Mouse (Mus musculus) embryonic fibroblast, embryonic 13.5 days (primary cell): Measurements from ENCODE around the gene Slc8a3. TPM values are rescaled to one million over a fixed set of nuclear protein-coding genes. Genes with fewer than 3 reads are reported as not detected.

Source experiments
- H3K27ac ChIP-seq: 2 replicates; pipeline ENCODE4 v1.5.1; 2012; ENCODE audit warnings: low read length, control low read depth, inconsistent platforms; ENCODE audit not compliant: insufficient read depth
- H3K4me1 ChIP-seq: 2 replicates; pipeline ENCODE4 v1.6.1; 2011; ENCODE audit warnings: low read length; ENCODE audit not compliant: control insufficient read depth, insufficient read depth
- H3K4me3 ChIP-seq: 2 replicates; pipeline ENCODE4 v1.5.1; 2011; ENCODE audit warnings: mild to moderate bottlenecking, control low read depth, low read length; ENCODE audit not compliant: insufficient read depth
- CTCF ChIP-seq: IDR thresholded peaks from 2 replicates; pipeline ENCODE4 v1.5.1; 2011; ENCODE audit warnings: mild to moderate bottlenecking, control low read depth, low read length, moderate library complexity, borderline replicate concordance; ENCODE audit not compliant: insufficient read depth
- POLR2A ChIP-seq: IDR thresholded peaks from 2 replicates; pipeline ENCODE4 v1.6.1; 2011; ENCODE audit warnings: low read depth, mild to moderate bottlenecking, control low read depth, low read length, moderate library complexity
- polyA plus RNA-seq: library from polyadenylated mRNA; stranded (reverse); fragments of >200 nt; gene quantifications from 2 replicates; pipeline ENCODE4 v1.2.4, GENCODE M21; 2011; ENCODE audit warnings: low read depth; ENCODE audit not compliant: missing spikeins, insufficient read length

Slc8a3 gene
- polyA plus RNA-seq, 1 experiment = 0.23 TPM

DNA sequence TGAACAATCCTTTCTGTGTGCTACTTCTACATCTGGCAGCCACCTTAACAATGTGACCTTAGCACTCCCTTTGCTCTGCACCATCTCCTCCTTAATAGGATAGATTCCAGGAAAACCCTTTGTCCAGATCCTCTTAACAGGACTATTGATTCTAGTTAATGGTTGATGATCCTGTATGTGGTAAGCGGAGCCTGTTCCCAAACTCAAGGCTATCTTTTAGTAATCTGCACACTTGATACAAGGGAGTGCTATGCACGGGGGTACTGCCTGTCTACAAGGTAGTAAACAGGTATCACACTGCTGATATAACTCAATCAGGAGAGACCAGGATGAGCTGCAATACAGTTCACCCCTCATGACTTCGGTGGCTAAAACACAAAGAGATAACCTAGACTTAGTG lies 144.6 kb downstream of the Slc8a3 start:
- TF ChIP-seq CTCF (no peak), POLR2A (no peak)
- H3K4me1 ChIP-seq = no peaks in the 10 kb centered on the region
- no peak overlapping the region for H3K27ac ChIP-seq
- no peak overlapping the region for H3K4me3 ChIP-seq

DNA sequence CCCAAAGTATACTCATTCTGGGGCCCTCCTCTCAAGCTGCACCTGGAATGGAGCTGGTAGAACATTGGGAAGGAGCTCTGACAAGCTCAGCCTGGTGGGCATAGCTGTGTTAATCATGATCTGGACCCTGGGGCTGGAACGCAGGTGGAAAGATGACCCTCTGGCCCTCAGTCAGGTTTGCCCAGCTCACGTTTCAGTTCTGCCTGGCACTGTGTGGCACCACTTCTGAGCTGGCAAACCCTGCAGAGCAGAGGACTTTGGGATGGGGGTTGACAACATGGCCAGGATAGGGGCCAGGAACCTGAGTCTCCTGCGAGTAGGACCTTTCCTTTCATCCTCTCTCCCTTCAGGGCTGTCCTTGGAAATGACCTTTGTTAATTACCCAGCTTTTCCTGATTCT lies 146.3 kb downstream of the Slc8a3 start:
- H3K4me3 ChIP-seq = no peak overlapping the region
- TF ChIP-seq POLR2A (no peak), CTCF (no peak)
- no peaks in the 10 kb centered on the region for H3K4me1 ChIP-seq
- no peak overlapping the region for H3K27ac ChIP-seq

DNA sequence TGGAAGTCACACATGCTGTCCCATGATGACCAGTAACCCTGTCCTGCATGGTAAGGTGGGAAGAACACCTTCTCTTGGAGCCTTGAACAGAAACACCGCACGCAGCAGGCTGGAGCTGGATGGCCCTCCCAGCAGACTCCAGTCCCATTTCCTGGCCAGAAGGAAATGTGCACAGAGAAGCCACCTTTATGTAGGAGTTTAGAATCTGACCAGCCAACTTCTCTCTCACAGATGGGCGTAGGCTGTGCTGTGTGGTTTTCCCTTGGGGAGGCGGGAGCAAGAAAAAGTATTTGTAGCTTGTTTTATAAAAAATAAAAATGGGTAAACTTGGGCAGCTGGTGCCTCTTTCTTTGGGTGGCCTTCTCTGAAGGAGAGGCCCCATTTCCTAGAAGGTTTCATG lies 146.9 kb downstream of the Slc8a3 start:
- Histone ChIP-seq H3K27ac (no peak overlapping the region), H3K4me1 (no peaks in the 10 kb centered on the region), H3K4me3 (no peak overlapping the region)
- TF ChIP-seq POLR2A = no peak
- TF ChIP-seq CTCF = no peak

DNA sequence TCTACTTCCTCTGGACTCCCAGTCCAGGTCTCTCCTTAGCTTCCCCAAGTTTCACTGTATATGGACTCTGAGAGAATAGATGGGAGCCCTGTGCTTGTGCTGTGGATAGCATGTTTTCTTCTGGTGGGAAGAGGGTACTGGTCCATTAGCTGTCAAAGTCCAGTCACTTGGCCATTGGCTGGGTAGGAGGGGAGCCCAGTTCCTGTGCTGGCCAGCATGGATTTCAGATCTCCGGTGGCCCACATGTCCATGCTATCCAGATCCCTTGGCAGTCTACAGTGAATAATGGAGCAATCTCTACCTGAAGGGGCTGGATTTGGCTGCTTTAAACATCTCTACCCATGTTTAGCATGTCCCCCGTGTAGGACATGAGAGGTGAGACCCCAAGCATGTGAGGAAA lies 148.0 kb downstream of the Slc8a3 start:
- TF ChIP-seq CTCF (no peak), POLR2A (no peak)
- no peak overlapping the region for H3K4me3 ChIP-seq

DNA sequence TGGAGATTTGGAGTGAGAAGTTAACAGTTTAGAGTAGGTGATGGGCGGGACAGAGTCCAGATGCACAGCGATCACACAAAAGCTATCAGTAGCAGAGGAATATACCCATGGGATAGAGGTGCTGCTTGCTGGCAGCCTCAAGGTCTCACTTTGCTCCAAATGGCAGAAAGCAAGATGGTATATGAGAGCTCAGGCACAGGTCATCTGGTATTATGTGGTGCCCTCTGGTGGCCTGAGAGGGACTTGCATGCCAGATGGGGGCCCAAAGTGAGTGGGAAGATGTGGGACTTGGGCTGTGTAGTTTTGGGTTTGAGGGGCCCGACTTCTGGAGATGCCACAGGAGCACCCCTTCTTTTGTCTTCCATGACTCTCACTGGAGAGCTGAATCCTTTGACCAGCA lies 150.9 kb downstream of the Slc8a3 start:
- Histone ChIP-seq H3K4me3 (no peak overlapping the region), H3K27ac (no peak overlapping the region), H3K4me1 (no peaks in the 10 kb centered on the region)
- peak; percentile 73; the same call in 1 of the 2 replicates for TF ChIP-seq CTCF
- TF ChIP-seq POLR2A = no peak

More for the DNA sequence above, 148.0 kb downstream of the Slc8a3 start:
- Histone ChIP-seq H3K27ac (no peak overlapping the region), H3K4me1 (no peaks in the 10 kb centered on the region)

DNA sequence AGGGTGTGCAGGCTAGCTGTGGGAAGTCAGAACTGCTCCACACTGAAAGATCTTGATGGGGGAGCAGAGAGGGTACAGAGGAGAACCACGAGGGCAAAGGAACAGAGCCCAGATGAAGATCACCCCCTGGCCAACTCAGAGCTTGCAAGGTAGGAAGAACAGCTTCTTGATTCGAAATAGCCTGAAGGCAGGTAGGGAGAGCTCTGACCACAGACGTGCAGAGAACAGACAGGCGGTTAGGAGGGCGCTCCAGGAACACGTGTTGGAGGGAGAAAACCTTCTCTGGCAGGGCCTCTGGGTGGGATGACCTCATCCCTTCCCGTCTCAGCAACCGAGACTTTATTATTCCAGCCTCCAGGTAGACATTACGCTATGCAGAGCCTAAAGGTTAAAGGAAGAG lies 157.7 kb downstream of the Slc8a3 start:
- Histone ChIP-seq H3K4me3 (no peak overlapping the region), H3K27ac (no peak overlapping the region), H3K4me1 (no peaks in the 10 kb centered on the region)
- TF ChIP-seq POLR2A (no peak), CTCF (no peak)

DNA sequence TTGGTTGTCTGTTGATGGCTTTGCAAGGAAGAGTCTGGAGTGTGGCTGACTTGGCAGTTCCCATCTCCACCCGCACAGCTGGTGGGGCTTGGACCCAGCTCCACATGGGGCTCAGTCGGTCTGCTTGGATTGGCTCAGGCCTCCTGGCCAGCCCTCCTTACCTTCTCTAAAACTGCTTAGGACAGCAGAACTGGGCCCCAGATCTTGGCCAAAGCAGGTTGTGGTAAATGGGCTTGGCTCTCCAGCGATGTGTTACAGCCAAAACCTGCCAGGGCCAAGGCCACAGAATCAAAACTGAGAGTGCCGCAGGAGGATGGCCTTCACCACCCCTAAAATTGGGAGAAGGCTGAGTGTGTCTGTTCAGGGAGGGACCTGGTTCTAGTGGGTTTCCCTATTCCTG lies 159.1 kb downstream of the Slc8a3 start:
- Histone ChIP-seq H3K4me1 (no peaks in the 10 kb centered on the region), H3K4me3 (no peak overlapping the region), H3K27ac (no peak overlapping the region)
- no peak for TF ChIP-seq POLR2A

DNA sequence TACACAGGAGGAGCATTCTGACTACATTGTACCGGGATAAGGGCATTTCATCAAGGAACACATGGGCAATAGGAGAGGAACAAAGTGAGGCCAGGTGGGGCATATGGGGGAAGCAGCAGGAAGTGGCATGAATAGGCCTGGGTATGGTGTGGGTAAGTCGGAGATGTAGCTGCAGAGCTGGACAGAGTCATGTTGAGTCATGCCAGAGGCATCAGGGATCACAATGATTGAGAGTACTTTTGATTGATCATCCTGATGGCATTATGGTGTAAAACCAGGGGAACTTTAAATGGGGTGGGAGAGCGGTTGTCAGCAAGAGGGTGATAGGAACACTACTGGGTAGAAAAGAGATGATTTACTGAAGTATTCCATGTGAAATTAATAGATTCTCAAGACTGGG lies 160.0 kb downstream of the Slc8a3 start:
- Histone ChIP-seq H3K4me3 (no peak overlapping the region), H3K4me1 (no peaks in the 10 kb centered on the region), H3K27ac (no peak overlapping the region)
- TF ChIP-seq CTCF (no peak), POLR2A (no peak)

DNA sequence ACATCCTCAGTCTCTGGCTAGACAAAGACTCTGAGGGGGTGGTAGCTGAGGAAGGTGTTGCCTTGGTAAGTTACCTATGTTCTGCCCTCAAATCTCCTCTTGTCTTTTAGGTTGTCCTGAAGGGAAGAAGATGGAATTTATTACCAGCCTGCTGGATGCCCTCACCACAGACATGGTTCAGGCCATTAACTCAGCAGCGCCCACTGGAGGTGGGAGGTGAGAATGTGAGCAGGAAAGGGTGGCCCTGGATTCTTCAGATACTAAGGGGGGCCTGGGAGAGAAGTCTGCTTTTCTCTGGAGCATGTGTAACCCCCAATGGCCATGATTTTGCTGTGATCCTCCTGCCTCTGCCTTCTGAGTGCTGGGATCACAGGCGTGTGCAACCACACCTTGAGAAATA lies 162.9 kb downstream of the Slc8a3 start:
- Histone ChIP-seq H3K27ac (no peak overlapping the region), H3K4me3 (no peak overlapping the region), H3K4me1 (no peaks in the 10 kb centered on the region)
- TF ChIP-seq CTCF (no peak; the same call in 1 of the 2 replicates), POLR2A (no peak)

DNA sequence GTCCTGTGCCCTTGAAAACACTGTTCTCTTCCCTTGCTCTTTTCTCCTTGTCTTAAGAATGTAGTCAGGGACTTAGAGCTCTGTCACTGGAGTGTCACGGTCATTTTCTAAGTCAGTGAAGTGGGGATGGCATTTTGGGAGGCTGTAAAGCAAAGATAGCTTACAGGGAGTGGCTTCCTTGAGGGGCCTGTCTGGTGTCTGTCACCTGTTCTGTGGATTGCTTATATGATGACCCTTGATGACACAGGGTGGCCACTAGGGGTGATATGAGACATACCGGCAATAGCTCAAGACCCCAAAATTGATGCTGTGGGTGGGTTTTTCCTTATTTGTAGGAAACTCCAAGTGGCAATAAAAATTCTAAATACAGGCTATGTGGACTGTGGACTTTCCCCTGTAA lies 164.5 kb downstream of the Slc8a3 start:
- Histone ChIP-seq H3K4me3 (no peak overlapping the region), H3K27ac (no peak overlapping the region), H3K4me1 (no peaks in the 10 kb centered on the region)
- TF ChIP-seq CTCF (no peak), POLR2A (no peak)

DNA sequence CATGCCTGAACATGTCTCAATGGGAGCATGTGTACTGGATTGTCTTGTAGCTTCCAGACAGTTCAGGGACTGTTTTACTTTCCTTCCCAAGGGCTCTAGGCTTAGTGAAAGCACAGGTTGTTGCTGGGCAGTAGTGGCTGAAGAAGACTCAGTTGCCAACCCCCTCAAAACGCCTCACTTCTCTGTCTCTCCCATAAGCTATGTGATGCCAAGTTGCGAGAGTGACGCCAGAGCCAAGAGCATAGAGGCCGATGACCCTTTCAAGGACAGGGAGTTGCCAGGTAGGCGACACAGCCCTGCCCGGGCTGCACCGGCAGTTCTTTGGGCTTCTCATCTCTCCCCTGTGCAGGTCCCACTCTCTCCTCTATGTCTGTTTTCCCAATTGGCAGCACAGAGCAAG lies 164.9 kb downstream of the Slc8a3 start:
- TF ChIP-seq CTCF = no peak
- TF ChIP-seq POLR2A = no peak
- H3K27ac ChIP-seq = no peak overlapping the region
- peaks cover 1% of the 10 kb centered on the region; the same call in 1 of the 2 replicates for H3K4me1 ChIP-seq
- no peak overlapping the region for H3K4me3 ChIP-seq
